Mouse (Mus musculus) stomach, postnatal 0 days (tissue): ENCODE measurements around the gene Il31ra.

Experiments used
- CTCF ChIP-seq: IDR thresholded peaks from 2 replicates; pipeline ENCODE4 v1.5.1; 2016; ENCODE audit warnings: antibody characterized with exemption, low read depth, mild to moderate bottlenecking, moderate library complexity
- EP300 ChIP-seq: optimal IDR thresholded peaks from 2 replicates; pipeline ENCODE3; 2016; ENCODE audit warnings: antibody characterized with exemption

DNA sequence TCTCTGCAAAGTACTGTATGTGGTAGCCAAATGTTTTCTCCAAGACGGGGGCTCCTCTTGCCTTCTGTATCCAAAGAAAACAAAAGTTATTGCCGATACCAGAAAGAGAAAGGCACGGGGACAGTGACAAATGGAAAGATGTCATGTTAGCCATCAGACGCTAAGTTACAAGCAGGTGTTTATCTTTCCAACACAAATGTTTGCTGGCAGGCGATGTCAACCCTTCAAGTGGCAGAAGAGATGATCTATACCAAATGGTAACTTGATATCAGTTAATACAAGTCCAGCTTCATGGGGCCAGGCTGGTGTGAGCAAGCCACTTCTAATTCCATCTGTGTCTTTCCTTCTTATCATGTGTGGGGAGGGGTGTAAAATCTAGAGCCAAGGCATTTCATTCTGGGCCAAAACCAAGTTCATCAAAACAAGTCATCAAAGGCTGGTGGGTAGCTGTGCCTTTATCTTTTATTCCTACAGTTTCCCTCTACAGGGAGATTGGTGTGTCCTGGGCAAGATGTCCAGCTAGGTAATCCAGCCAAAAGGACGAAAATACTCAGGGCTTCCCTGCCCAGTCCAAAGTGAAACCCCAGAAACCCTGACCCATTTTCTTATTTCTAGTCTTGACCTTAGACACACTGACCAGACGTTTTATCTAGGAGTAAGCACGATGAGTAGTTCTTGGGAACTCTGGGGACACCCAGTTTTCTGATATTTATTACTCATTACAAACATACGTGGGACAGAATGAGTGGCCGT, 52.8 kb downstream of the Il31ra start:
- TF ChIP-seq CTCF (no peak), EP300 (no peak)
